ENCODE assay signal across 8 mouse cellular contexts in genomic region chr1:74124021-74124981, GRCm38 (mm10). TPM values are rescaled to one million over a fixed set of nuclear protein-coding genes. Genes with fewer than 3 reads are reported as not detected.
DNase-seq lines count a peak whose midpoint lies in the region; ATAC-seq lines count a peak whose summit lies in the region.

TSS of gene Tns1 (minus strand) at chr1:74124449.

- no peaks in the 10 kb centered on the region for H3K36me3 ChIP-seq in embryonic facial prominence, embryonic 15.5 days
- H3K36me3 ChIP-seq in heart, embryonic 16.5 days (ENCODE audit: control insufficient read depth, insufficient read depth), result no peaks in the 10 kb centered on the region
- no peaks in the 10 kb centered on the region for H3K36me3 ChIP-seq in neural tube, embryonic 13.5 days

- peak within 1 kb of the TSS; percentile 98 for H3K4me2 ChIP-seq in embryonic facial prominence, embryonic 15.5 days (replicated peaks)
- H3K4me2 ChIP-seq in heart, embryonic 16.5 days (ENCODE audit: low read depth, low read length), result peak within 1 kb of the TSS; percentile 94
- H3K4me2 ChIP-seq in neural tube, embryonic 13.5 days, result peak within 1 kb of the TSS; percentile 70

- peak; percentile 34 to 38 for DNase-seq in right cerebral cortex, postnatal 10 days (ENCODE audit: low spot score in 2 of 2)
- DNase-seq in right cerebral cortex, adult 18-20 months, result no peak
- DNase-seq in kidney, postnatal 10 days, result peak; percentile 82
- DNase-seq in lung, adult 18-20 months, result peak; percentile 64 to 77
- DNase-seq in urinary bladder, postnatal 25 days (ENCODE audit: low spot score), result peak; percentile 34

- H3K4me3 ChIP-seq in embryonic facial prominence, embryonic 15.5 days (replicated peaks), result peak within 1 kb of the TSS; percentile 57
- peak within 1 kb of the TSS; percentile 74 for H3K4me3 ChIP-seq in heart, embryonic 16.5 days (ENCODE audit: low read length)
- peak within 1 kb of the TSS; percentile 45 for H3K4me3 ChIP-seq in neural tube, embryonic 13.5 days

- peak within 1 kb of the TSS; percentile 53 for H3K9ac ChIP-seq in embryonic facial prominence, embryonic 15.5 days
- H3K9ac ChIP-seq in heart, embryonic 16.5 days (ENCODE audit: low read length), result peak within 1 kb of the TSS; percentile 90
- peak within 1 kb of the TSS; percentile 67 for H3K9ac ChIP-seq in neural tube, embryonic 13.5 days

- H3K27ac ChIP-seq in embryonic facial prominence, embryonic 15.5 days (replicated peaks), result no peak within 1 kb of the TSS
- H3K27ac ChIP-seq in heart, embryonic 16.5 days (ENCODE audit: low read length), result peak within 1 kb of the TSS; percentile 76
- no peak within 1 kb of the TSS for H3K27ac ChIP-seq in neural tube, embryonic 13.5 days (replicated peaks)

- H3K9me3 ChIP-seq in embryonic facial prominence, embryonic 15.5 days (replicated peaks), result no peaks in the 10 kb centered on the region
- H3K9me3 ChIP-seq in heart, embryonic 16.5 days (replicated peaks; ENCODE audit: control insufficient read depth, low read length), result no peaks in the 10 kb centered on the region
- H3K9me3 ChIP-seq in neural tube, embryonic 13.5 days, result no peaks in the 10 kb centered on the region

- H3K27me3 ChIP-seq in embryonic facial prominence, embryonic 15.5 days, result peaks cover 11% of the 10 kb centered on the region
- H3K27me3 ChIP-seq in heart, embryonic 16.5 days (ENCODE audit: control insufficient read depth, insufficient read depth, low read length), result peaks cover 4% of the 10 kb centered on the region; the same call in 1 of the 2 replicates
- H3K27me3 ChIP-seq in neural tube, embryonic 13.5 days, result peaks cover 29% of the 10 kb centered on the region

- peak; percentile 75 for ATAC-seq in embryonic facial prominence, embryonic 15.5 days (ENCODE audit: insufficient number of reproducible peaks, low FRiP score, low TSS enrichment, low read depth)
- peak; percentile 84 for ATAC-seq in heart, embryonic 16.5 days (replicated peaks; ENCODE audit: extremely low read depth, insufficient read depth, low FRiP score)
- ATAC-seq in neural tube, embryonic 13.5 days (ENCODE audit: low read depth), result peak; percentile 38

- peaks cover 34% of the 10 kb centered on the region for H3K4me1 ChIP-seq in embryonic facial prominence, embryonic 15.5 days
- H3K4me1 ChIP-seq in heart, embryonic 16.5 days (ENCODE audit: control insufficient read depth, insufficient read depth, low read length), result peaks cover 27% of the 10 kb centered on the region
- H3K4me1 ChIP-seq in neural tube, embryonic 13.5 days (replicated peaks), result peaks cover 33% of the 10 kb centered on the region

- 2% methylated on average over 76 of the region's 84 CpGs for WGBS in embryonic facial prominence, embryonic 15.5 days
- WGBS in heart, embryonic 16.5 days, result 1% methylated on average over 83 of the region's 84 CpGs
- 2% methylated on average over 68 of the region's 84 CpGs for WGBS in neural tube, embryonic 13.5 days

RNA-seq across cellular contexts. Expression of gene Tns1, which starts in this region (rescaled TPM):
- polyA plus RNA-seq in embryonic facial prominence, embryonic 15.5 days (2015; fragmentation: Nextera tagmentation; extraction: Ambion mirVana), result 49.3 and 53.7 TPM in 2 replicates
- polyA plus RNA-seq in heart, embryonic 16.5 days (2015; fragmentation: Nextera tagmentation; extraction: Ambion mirVana), result 120 and 144 TPM in 2 replicates
- polyA plus RNA-seq in neural tube, embryonic 13.5 days (2015; fragmentation: Nextera tagmentation; extraction: Ambion mirVana), result 15.8 and 17.0 TPM in 2 replicates
